Mouse (Mus musculus): Measurements from ENCODE around the gene Sec61a1. TPM values are rescaled to one million over a fixed set of nuclear protein-coding genes. Genes with fewer than 3 reads are reported as not detected.

The Sec61a1 gene
- polyA plus RNA-seq, 1 experiment = 83.4 TPM

GRCm38 (mm10) chr6:88499481-88500404, 19.0 kb downstream of the Sec61a1 start:
- H3K4me1 ChIP-seq (ENCODE audit: control insufficient read depth, insufficient read depth, low read length) = peaks cover 8% of the 10 kb centered on the region
- H3K27ac ChIP-seq (ENCODE audit: insufficient read depth, low read depth, low read length) = no peak overlapping the region
- TF ChIP-seq POLR2A (IDR thresholded peaks at IDR 0.05; ENCODE audit: borderline replicate concordance, low read depth, low read length) (no peak), CTCF (IDR thresholded peaks at IDR 0.05; ENCODE audit: low read depth, low read length) (peak; percentile 70)
- peak overlapping the region; percentile 52 for H3K4me3 ChIP-seq (ENCODE audit: insufficient read depth, low read length)

- Histone ChIP-seq H3K27ac (ENCODE audit: insufficient read depth, low read depth, low read length) (no peak overlapping the region), H3K4me1 (ENCODE audit: control insufficient read depth, insufficient read depth, low read length) (no peaks in the 10 kb centered on the region), H3K4me3 (ENCODE audit: insufficient read depth, low read length) (no peak overlapping the region)
- TF ChIP-seq CTCF (IDR thresholded peaks at IDR 0.05; ENCODE audit: low read depth, low read length) (no peak), POLR2A (IDR thresholded peaks at IDR 0.05; ENCODE audit: borderline replicate concordance, low read depth, low read length) (no peak)
Observed at GRCm38 (mm10) chr6:88493712-88494111, 25.0 kb downstream of the Sec61a1 start.

GRCm38 (mm10) chr6:88490629-88491354, 27.9 kb downstream of the Sec61a1 start:
- H3K4me3 ChIP-seq (ENCODE audit: insufficient read depth, low read length) = no peak overlapping the region
- TF ChIP-seq CTCF (IDR thresholded peaks at IDR 0.05; ENCODE audit: low read depth, low read length) (no peak), POLR2A (IDR thresholded peaks at IDR 0.05; ENCODE audit: borderline replicate concordance, low read depth, low read length) (no peak)
- no peaks in the 10 kb centered on the region for H3K4me1 ChIP-seq (ENCODE audit: control insufficient read depth, insufficient read depth, low read length)
- no peak overlapping the region for H3K27ac ChIP-seq (ENCODE audit: insufficient read depth, low read depth, low read length)

GRCm38 (mm10) chr6:88489834-88490233, 28.9 kb downstream of the Sec61a1 start:
- TF ChIP-seq POLR2A (IDR thresholded peaks at IDR 0.05; ENCODE audit: borderline replicate concordance, low read depth, low read length) (no peak), CTCF (IDR thresholded peaks at IDR 0.05; ENCODE audit: low read depth, low read length) (no peak)
- H3K4me1 ChIP-seq (ENCODE audit: control insufficient read depth, insufficient read depth, low read length) = no peaks in the 10 kb centered on the region
- H3K27ac ChIP-seq (ENCODE audit: insufficient read depth, low read depth, low read length) = no peak overlapping the region
- no peak overlapping the region for H3K4me3 ChIP-seq (ENCODE audit: insufficient read depth, low read length)

- Histone ChIP-seq H3K4me3 (ENCODE audit: insufficient read depth, low read length) (no peak overlapping the region), H3K27ac (ENCODE audit: insufficient read depth, low read depth, low read length) (no peak overlapping the region), H3K4me1 (ENCODE audit: control insufficient read depth, insufficient read depth, low read length) (no peaks in the 10 kb centered on the region)
- no peak for TF ChIP-seq POLR2A (IDR thresholded peaks at IDR 0.05; ENCODE audit: borderline replicate concordance, low read depth, low read length)
- no peak for TF ChIP-seq CTCF (IDR thresholded peaks at IDR 0.05; ENCODE audit: low read depth, low read length)
Observed at GRCm38 (mm10) chr6:88489026-88489425, 29.7 kb downstream of the Sec61a1 start.

GRCm38 (mm10) chr6:88486893-88487292, 31.8 kb downstream of the Sec61a1 start:
- H3K4me3 ChIP-seq (ENCODE audit: insufficient read depth, low read length) = no peak overlapping the region
- no peak for TF ChIP-seq POLR2A (IDR thresholded peaks at IDR 0.05; ENCODE audit: borderline replicate concordance, low read depth, low read length)
- peak; percentile 18; the same call in 1 of the 2 replicates for TF ChIP-seq CTCF (IDR thresholded peaks at IDR 0.05; ENCODE audit: low read depth, low read length)
- no peak overlapping the region for H3K27ac ChIP-seq (ENCODE audit: insufficient read depth, low read depth, low read length)
- peaks cover 6% of the 10 kb centered on the region for H3K4me1 ChIP-seq (ENCODE audit: control insufficient read depth, insufficient read depth, low read length)

- Histone ChIP-seq H3K4me3 (ENCODE audit: insufficient read depth, low read length) (no peak overlapping the region), H3K27ac (ENCODE audit: insufficient read depth, low read depth, low read length) (no peak overlapping the region), H3K4me1 (ENCODE audit: control insufficient read depth, insufficient read depth, low read length) (peaks cover 6% of the 10 kb centered on the region)
- TF ChIP-seq POLR2A (IDR thresholded peaks at IDR 0.05; ENCODE audit: borderline replicate concordance, low read depth, low read length) (no peak), CTCF (IDR thresholded peaks at IDR 0.05; ENCODE audit: low read depth, low read length) (no peak)
Observed at GRCm38 (mm10) chr6:88485378-88485777, 33.3 kb downstream of the Sec61a1 start.

GRCm38 (mm10) chr6:88483913-88484312, 34.8 kb downstream of the Sec61a1 start:
- no peak for TF ChIP-seq POLR2A (IDR thresholded peaks at IDR 0.05; ENCODE audit: borderline replicate concordance, low read depth, low read length)
- TF ChIP-seq CTCF (IDR thresholded peaks at IDR 0.05; ENCODE audit: low read depth, low read length) = no peak
- Histone ChIP-seq H3K4me1 (ENCODE audit: control insufficient read depth, insufficient read depth, low read length) (peaks cover 6% of the 10 kb centered on the region), H3K27ac (ENCODE audit: insufficient read depth, low read depth, low read length) (no peak overlapping the region), H3K4me3 (ENCODE audit: insufficient read depth, low read length) (no peak overlapping the region)

GRCm38 (mm10) chr6:88483111-88483510, 35.6 kb downstream of the Sec61a1 start:
- H3K4me1 ChIP-seq (ENCODE audit: control insufficient read depth, insufficient read depth, low read length) = peaks cover 6% of the 10 kb centered on the region
- H3K27ac ChIP-seq (ENCODE audit: insufficient read depth, low read depth, low read length) = no peak overlapping the region
- H3K4me3 ChIP-seq (ENCODE audit: insufficient read depth, low read length) = no peak overlapping the region
- TF ChIP-seq POLR2A (IDR thresholded peaks at IDR 0.05; ENCODE audit: borderline replicate concordance, low read depth, low read length) (no peak), CTCF (IDR thresholded peaks at IDR 0.05; ENCODE audit: low read depth, low read length) (no peak)

- TF ChIP-seq POLR2A (IDR thresholded peaks at IDR 0.05; ENCODE audit: borderline replicate concordance, low read depth, low read length) = no peak
- no peak for TF ChIP-seq CTCF (IDR thresholded peaks at IDR 0.05; ENCODE audit: low read depth, low read length)
- Histone ChIP-seq H3K4me1 (ENCODE audit: control insufficient read depth, insufficient read depth, low read length) (peaks cover 10% of the 10 kb centered on the region), H3K27ac (ENCODE audit: insufficient read depth, low read depth, low read length) (no peak overlapping the region), H3K4me3 (ENCODE audit: insufficient read depth, low read length) (no peak overlapping the region)
Observed at GRCm38 (mm10) chr6:88480421-88480820, 38.3 kb downstream of the Sec61a1 start.
